Mouse (Mus musculus) MEL (cell line): ENCODE measurements around the gene Pdzd7.

Experiments
- CHD1 ChIP-seq: IDR thresholded peaks from 2 replicates; pipeline ENCODE4 v1.6.1; 2012; ENCODE audit warnings: low read depth, mild to moderate bottlenecking, inconsistent platforms, low read length, improper control_type of control experiment
- CTCF ChIP-seq, 3 experiments: IDR thresholded peaks in 2 of 3; conservative IDR thresholded peaks in 1 of 3; 2 replicates each; pipeline ENCODE4 v1.5.1; 2011 to 2012; ENCODE audit warnings: low read length in 3 of 3, low read depth in 2 of 3, mild to moderate bottlenecking in 2 of 3, improper control_type of control experiment in 1 of 3, inconsistent platforms in 1 of 3, mixed read lengths in 1 of 3, moderate library complexity in 1 of 3; ENCODE audit not compliant: control insufficient read depth in 1 of 3, insufficient read depth in 1 of 3, poor library complexity in 1 of 3, severe bottlenecking in 1 of 3
- E2F4 ChIP-seq: IDR thresholded peaks from 2 replicates; pipeline ENCODE4 v1.6.1; 2011; ENCODE audit warnings: low read depth, low read length, improper control_type of control experiment, borderline replicate concordance
- MAFK ChIP-seq: IDR thresholded peaks from 2 replicates; pipeline ENCODE4 v1.6.1; 2011; ENCODE audit warnings: low read depth, mild to moderate bottlenecking, low read length, improper control_type of control experiment, borderline replicate concordance
- MAX ChIP-seq: IDR thresholded peaks from 2 replicates; pipeline ENCODE4 v1.6.1; 2011; ENCODE audit warnings: low read length, improper control_type of control experiment
- NELFE ChIP-seq: IDR thresholded peaks from 2 replicates; pipeline ENCODE4 v1.6.1; 2011; ENCODE audit warnings: low read depth, low read length, improper control_type of control experiment
- POLR2A ChIP-seq, 2 experiments: IDR thresholded peaks; 2 replicates each; pipeline ENCODE4 v1.6.1; 2011 to 2012; ENCODE audit warnings: low read length in 2 of 2, mild to moderate bottlenecking in 2 of 2, control low read depth in 1 of 2, improper control_type of control experiment in 1 of 2, low read depth in 1 of 2, moderate library complexity in 1 of 2; ENCODE audit not compliant: control insufficient read depth in 1 of 2, insufficient read depth in 1 of 2, poor library complexity in 1 of 2
- RCOR1 ChIP-seq: IDR thresholded peaks from 2 replicates; pipeline ENCODE4 v1.6.1; 2012; ENCODE audit warnings: low read depth, mild to moderate bottlenecking, inconsistent platforms, low read length, improper control_type of control experiment
- TAL1 ChIP-seq: IDR thresholded peaks from 2 replicates; pipeline ENCODE4 v1.6.1; 2012; ENCODE audit warnings: mild to moderate bottlenecking, inconsistent platforms, low read length, moderate library complexity, mixed read lengths
- TBP ChIP-seq: IDR thresholded peaks from 2 replicates; pipeline ENCODE4 v1.8.0; 2011; ENCODE audit warnings: low read depth, low read length, improper control_type of control experiment
- TCF12 ChIP-seq: IDR thresholded peaks from 2 replicates; pipeline ENCODE4 v1.6.1; 2014; ENCODE audit warnings: low read depth, mild to moderate bottlenecking, inconsistent platforms, low read length, improper control_type of control experiment, moderate library complexity
- USF1 ChIP-seq: IDR thresholded peaks from 2 replicates; pipeline ENCODE4 v1.6.1; 2014; ENCODE audit warnings: low read depth, mild to moderate bottlenecking, inconsistent platforms, low read length, improper control_type of control experiment, moderate library complexity
- ZC3H11A ChIP-seq: IDR thresholded peaks from 2 replicates; pipeline ENCODE4 v1.6.1; 2012; ENCODE audit warnings: low read depth, mild to moderate bottlenecking, inconsistent platforms, low read length, improper control_type of control experiment
- ZMIZ1 ChIP-seq: IDR thresholded peaks from 2 replicates; pipeline ENCODE4 v1.6.1; 2012; ENCODE audit warnings: low read depth, mild to moderate bottlenecking, inconsistent platforms, low read length, improper control_type of control experiment, moderate library complexity

DNA sequence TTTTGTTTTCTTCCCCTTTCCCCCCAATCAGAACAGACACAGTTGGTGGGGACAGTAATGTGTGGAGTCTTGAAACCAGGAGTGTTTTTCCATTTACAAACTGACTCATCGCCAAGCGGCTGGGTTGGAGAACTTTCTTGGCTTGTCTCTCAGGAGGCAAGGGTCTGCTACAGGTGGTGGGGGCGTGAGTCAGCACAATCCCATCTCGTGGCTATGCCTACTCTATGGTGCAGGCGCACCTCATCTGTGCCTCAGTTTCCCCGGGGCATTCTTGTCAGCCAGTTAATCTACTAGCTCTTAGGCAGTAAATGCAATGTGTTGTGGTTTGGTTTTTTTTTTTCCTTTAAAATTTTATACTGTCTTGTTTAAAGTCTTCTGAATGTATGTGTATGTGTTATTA lies 62.2 kb downstream of the Pdzd7 start:
- TF ChIP-seq CTCF (IDR thresholded peaks at IDR 0.05 in 2 of 3, conservative IDR thresholded peaks at IDR 0.05 in 1 of 3; ENCODE audit: control insufficient read depth in 1 of 3, insufficient read depth in 1 of 3, low read depth in 2 of 3, low read length in 3 of 3, poor library complexity in 1 of 3, severe bottlenecking in 1 of 3) (no peak), MAFK (no peak), RCOR1 (no peak), ZMIZ1 (no peak), TCF12 (no peak), TBP (no peak), POLR2A (IDR thresholded peaks at IDR 0.05; ENCODE audit: control insufficient read depth in 1 of 2, insufficient read depth in 1 of 2, low read depth in 1 of 2, low read length in 2 of 2, poor library complexity in 1 of 2) (no peak), TAL1 (no peak), ZC3H11A (no peak), USF1 (no peak), MAX (no peak), E2F4 (no peak), CHD1 (no peak), NELFE (no peak)
